Mouse (Mus musculus) adrenal gland, adult (tissue): ENCODE measurements around the gene Mob2.

Source experiments
- DNase-seq, 2 experiments: peaks; one replicate each; pipeline ENCODE4 v3.0.0; 2022 to 2023; ENCODE audit warnings: low spot score in 1 of 2; ENCODE audit not compliant: inconsistent age in 2 of 2

Mob2 gene

DNA sequence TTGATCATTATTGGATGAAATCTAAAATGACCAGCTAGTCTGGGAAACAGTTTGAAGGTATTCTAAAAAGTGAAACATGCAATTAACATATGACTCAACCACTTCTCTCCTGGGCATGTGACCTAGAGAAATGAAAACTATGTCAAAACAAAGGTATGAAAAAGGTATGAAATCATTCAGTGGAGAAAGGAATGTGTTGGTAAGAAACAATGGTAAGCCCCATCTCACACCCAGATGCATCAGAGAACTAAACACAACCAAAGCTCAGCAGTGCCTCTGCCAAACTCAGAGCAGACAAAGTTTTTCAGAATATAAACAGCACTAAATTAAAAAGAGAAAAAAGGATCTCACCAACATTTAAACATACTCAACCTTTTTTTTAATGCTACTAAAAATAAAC, 30.8 kb downstream of the Mob2 start:
- no peak for DNase-seq

DNA sequence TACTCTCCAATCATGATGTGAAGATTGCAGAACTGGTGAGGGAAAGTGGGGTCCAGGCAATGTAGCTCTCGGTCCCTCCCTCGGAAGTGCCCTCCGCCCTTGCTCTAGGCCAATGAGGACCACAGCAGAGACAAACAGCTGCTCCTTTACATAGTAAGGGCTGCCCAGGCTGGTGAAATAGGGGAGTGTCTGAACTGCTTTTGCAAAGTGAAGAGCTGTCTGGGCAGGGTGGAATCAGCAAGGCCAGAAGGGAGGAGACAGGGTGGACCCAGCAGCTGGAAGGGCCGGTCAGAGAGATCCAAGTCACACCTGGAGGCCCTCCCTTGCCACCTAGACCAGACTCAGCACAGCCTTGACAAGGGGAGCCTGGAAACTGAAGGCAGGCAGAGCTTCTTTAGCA, 34.9 kb downstream of the Mob2 start:
- no peak for DNase-seq

GRCm38 (mm10) chr7:142025196-142025595, 35.7 kb downstream of the Mob2 start:
- DNase-seq, result peak in 1 of 2 experiments; percentile 62

DNA sequence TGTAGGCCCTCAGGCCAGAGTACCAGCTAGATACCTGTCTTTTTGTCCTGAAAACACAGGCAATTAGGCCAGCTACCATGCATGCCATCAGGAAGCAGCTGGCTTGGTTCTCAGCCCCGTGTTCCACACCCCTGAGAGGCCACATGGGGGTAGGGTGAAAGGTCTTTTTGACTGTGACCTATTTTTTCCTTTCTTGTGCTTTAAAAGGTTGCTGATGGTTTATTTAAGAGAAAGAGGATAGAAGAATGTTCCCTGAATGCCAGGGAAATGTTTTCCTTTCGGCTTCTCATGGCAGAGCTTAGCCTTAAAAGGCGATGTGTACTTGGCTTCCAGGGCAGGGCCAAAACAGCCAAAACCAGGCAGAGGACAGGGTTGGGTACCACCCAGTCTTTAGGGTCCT, 40.0 kb downstream of the Mob2 start:
- no peak for DNase-seq

DNA sequence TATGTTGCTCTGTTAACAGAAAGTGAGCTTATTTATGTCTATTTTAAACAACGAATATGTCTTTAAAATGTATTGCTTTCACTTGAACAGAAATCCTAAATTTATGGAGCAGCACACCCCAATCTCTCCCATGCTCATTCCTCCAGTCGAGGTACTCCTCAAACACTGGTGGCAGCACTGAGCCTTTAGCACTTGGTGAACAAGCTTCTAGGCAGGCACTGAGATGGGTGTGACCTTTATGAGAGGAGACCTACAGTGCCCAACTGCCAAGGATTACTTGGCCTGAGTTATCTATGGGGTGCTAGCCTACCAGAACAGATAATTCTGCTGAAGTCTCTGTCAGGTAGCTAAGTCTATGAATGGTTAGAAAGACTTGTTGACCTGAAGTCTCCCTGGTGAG, 41.2 kb downstream of the Mob2 start:
- DNase-seq, result no peak

GRCm38 (mm10) chr7:142016562-142016961, 44.3 kb downstream of the Mob2 start:
- peak; percentile 33 to 78 for DNase-seq

DNA sequence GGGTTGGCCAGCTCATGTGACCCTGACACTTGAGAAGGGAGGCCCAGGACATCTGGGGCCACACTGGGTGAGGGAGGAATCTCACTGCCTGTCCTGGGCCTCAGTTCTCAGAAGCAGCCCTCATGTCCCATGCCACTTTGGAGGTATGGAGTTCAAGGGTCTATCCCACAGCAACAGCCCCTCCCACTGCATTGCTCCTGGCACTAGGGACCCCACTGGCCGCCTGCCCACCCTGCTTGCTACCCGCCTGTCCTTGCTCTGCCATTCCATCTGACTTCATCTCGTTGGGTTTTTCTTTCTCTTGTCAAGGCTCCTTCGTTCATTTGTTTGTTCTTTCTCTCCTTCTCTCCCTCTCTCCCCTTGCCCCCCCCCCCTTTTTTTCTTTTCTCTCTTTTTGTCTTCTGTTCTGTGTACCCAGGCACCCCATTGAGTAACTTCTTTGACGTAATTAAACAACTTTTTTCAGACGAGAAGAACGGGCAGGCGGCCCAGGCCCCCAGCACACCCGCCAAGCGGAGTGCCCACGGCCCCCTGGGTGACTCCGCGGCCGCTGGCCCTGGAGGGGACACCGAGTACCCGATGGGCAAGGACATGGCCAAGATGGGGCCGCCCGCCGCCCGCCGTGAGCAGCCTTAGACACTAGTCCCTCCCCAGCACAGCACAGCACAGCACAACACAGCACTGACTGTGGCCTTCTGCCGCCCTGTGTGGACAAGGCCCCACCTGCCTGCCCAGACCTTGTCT, 59.1 kb downstream of the Mob2 start:
- DNase-seq, result peak in 1 of 2 experiments; percentile 48

DNA sequence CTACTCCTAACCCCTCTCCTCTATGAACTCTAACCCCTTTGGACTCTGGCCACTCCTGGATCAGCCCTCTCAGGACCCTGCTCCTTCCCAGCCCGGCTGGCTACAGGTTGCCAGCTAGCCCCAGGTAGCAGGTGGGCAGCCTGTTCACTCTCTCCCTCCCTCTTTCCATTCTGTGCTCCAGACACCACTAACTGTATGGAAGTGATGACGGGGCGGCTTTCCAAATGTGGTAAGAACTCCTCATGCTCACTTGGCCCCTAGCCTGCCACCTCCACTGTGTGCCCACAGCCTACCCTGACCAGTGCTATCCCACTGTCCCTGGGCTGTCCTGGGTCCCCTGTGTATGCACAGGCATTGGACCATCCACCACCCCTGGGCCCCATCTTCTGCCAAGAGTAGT, 60.2 kb downstream of the Mob2 start:
- no peak for DNase-seq

GRCm38 (mm10) chr7:141994121-141994520, 66.7 kb downstream of the Mob2 start:
- DNase-seq, result peak in 1 of 2 experiments; percentile 48

DNA sequence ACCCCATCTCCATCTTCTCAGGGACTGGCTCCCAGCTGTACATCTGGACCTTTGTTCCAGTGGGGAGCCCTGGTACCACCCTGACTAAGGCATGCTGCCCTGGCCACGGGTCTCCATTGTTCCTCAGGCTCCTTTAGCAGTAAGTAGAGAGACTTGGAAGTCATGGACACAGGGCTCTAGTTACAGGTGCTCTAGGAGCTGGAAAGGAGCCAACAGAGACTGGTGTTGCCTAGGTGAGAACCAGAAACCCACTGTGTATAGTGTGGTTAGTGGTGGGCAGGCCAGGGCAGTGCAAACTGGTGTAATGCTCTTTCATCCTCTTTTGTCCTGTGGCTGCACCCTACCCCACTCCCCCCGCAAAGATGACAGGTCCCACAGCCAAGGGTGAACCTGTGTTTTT, 69.7 kb downstream of the Mob2 start:
- DNase-seq, result no peak

- no peak for DNase-seq
Measured at GRCm38 (mm10) chr7:141988314-141988806, 72.5 kb downstream of the Mob2 start.

DNA sequence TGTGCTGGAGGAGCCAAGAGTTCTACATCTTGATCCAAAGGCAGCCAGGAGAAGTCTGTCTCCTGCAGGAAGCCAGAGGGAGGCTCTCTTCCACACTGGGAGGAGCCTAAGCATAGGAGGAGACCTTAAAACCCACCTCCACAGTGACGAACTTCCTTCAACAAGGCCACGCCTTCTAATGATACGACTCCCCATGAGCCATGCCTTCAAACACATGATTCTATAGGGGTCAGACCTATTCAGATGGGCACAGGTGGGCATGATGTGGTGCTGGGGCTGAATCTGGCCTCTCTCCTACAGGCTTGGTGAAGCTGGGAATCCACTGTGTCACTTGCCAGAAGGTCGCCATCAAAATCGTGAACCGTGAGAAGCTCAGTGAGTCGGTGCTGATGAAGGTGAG, 79.6 kb downstream of the Mob2 start:
- DNase-seq, result no peak

DNA sequence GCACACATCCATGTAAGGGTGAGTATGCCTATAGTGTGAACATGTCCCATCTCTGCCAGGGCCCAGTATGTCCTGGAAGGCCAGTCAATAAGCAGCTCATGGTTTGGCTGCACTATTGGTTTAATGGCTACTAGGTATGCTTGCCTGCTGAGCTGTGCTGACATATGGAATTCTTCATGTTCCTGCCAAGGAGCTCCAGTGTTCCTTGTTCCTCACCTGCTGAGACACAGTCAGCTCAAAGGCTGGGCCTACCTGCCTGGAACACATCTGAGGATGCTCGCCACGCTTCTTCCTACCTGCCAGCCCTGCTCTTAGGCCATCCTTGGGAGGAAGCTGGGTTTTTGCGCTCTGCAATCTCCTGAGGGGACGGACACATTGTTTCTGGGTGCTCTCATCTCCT, 81.6 kb downstream of the Mob2 start:
- no peak for DNase-seq

GRCm38 (mm10) chr7:141978003-141978402, 82.9 kb downstream of the Mob2 start:
- DNase-seq, result peak in 1 of 2 experiments; percentile 28

DNA sequence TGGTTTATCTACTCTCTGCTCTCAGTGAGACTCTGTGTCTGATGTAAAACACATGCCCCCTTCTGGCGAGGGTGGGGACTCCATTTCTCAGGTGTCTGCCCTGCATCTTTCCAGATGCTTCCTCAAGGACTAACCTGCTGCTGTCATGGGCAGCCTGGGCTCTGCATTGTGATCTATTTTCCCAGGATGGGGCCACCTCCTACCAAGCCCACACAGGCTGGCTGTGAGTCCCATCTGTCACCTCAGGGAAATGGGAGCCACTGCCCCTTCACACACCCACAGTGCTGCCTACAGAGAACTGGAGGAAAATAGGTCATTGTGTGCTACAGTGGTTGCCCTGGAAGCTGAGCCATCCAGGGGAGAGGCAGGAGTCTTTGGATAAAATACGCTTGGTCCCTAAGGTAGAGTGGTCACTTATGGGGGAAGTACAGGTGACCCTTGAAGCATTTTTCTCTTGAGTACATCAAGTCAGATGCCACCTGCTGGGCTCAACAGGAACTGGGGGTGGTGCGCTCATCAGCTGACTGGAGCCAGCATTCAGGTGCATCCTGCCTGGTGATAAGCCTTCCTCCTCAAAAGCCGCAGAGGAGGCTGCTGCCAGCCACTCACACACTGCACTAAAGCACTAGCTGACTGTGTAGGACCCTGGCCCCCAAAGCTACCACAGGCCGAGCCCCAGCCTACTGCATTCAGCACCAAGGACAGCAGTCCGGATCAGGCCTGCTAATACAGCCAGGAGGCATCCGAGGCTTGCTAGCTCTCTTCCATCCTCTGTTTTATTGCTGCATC, 87.8 kb downstream of the Mob2 start:
- DNase-seq, result peak in 1 of 2 experiments; percentile 55

DNA sequence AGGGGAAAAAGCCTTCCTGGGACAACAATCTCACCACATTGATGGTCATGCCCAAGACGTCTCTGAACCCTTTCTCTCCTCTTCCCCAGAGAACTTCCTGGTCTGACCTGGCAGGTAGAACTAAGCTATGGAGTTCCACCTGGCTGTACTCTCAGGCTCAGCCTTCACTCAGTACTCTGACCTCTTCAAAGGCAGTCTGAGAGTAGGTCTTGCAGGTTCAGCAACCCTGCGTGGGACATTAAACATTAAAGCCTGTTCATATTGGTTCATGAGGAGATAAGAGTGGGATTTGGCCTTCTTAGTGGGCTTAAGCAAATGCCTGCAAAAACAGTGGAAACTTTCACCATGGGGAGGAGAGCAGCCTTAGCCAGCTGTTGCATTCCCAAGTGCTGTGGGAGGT, 94.6 kb downstream of the Mob2 start:
- DNase-seq, result no peak

GRCm38 (mm10) chr7:141962521-141962920, 98.3 kb downstream of the Mob2 start:
- DNase-seq, result no peak

- no peak for DNase-seq
Measured at GRCm38 (mm10) chr7:141961491-141961890, 99.4 kb downstream of the Mob2 start.

DNA sequence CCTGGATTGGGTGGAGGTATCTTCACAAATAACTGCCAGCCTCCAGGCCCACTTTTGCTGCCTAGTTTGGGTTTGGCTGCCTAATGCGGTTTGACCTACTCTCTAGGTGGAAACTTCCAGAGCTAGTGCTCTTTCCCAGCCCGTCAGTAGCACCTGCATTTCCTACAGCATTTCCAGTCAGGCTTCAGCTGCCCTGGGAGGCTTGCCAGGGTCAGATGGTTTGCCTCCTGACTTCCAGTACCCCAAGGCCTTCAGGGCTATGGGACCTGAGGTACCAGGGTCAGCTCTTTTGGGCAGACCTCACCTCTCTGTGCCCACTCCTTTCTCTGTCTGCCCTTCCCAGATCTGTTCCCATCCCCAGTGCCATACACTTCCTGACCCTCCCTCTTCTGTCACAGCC, 99.9 kb downstream of the Mob2 start:
- no peak for DNase-seq

- no peak for DNase-seq
Measured at GRCm38 (mm10) chr7:141959133-141959532, 101.7 kb downstream of the Mob2 start.
